Mouse (Mus musculus) frontal cortex, adult (tissue): ENCODE data around the gene Sparc.

Experiments used
- ATAC-seq: cut with Nextera tagmentation; 2 replicates; pipeline ENCODE4 v1.9.2; 2017; ENCODE audit warnings: mild to moderate bottlenecking, moderate library complexity, mixed read lengths; ENCODE audit not compliant: low TSS enrichment

Sparc gene

DNA sequence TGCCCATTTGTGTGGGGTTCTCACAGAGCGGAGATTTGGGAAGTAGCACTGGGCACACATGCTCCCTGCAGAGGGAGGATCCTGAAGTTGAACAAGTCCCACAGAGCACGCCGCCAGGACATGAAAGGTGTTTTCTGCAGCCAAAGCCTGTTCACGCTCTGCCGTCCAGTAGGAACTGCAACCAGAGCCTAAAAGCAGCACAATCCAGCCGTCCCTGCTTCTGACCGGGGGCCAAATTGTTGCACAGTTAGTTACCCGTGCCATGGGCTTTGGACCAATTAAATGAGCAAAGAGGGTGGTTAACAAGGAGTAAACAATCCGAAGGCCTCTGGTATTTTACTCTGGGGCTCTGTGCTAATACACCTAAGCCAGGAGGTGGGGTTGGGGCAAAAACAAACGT is 55.2 kb downstream of the Sparc start:
- no peak for ATAC-seq

DNA sequence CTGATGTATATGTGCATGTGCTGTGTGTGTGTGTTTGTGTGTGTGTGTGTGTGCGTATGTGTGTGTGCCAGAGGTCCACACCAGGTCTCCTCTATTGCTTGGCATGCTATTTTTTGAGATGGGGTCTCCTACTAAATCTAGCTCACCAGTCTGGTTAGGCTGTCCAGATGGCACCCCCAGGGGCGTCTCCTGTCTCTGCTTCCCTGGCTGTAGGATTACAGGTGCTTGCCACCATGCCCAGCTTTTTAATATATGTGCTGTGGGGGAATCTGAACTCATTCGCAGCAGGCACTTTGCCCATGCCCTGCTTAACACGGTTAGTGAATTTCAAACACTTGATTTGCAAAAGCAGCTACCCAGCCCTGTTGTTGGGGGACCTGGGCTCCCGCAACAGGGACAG is 57.1 kb downstream of the Sparc start:
- ATAC-seq: no peak

- ATAC-seq: no peak
These were observed 57.7 kb downstream of the Sparc start for GRCm38 (mm10) chr11:55365242-55365641.

DNA sequence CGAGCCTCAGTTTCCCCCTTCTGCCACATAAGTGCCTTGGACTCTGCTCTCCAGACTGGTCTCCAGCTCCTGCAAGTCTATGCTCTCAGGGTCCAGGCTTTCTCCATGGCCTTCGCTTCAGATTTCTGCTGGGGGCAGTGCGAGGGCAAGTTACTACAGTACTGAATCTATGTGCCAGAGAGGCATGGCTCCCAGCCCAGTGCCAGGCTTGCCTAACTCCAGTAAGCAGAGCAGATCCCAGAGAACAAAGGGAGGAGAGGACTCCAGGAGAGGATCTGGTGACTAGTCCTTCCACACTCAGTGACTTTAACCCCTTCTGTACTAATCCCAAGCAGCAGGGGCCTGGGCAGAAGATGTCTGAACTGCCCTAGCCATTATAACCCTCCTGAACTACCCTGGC is 58.3 kb downstream of the Sparc start:
- no peak for ATAC-seq

- no peak for ATAC-seq
These were observed 64.7 kb downstream of the Sparc start for GRCm38 (mm10) chr11:55358094-55358783.

DNA sequence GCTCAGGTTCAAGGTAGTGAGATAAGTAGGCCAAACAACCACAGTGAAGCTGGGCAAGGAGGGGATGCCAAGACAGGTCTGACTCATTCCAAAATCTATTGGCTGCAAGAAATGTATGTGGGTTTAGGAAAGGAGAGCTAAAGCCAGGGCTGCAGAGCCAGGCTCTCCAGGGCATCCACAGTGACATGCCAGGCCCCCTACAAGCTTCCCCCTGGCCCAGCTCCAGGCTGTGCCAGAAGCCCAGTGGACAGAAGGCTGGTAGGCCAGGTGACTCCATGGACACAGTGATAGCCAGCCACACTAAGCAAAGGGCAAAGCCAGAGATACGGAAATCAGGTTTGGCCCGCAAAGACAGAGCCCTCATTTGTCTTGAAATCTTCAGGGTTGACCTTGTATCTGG is 66.1 kb downstream of the Sparc start:
- no peak for ATAC-seq
